Mouse (Mus musculus): ENCODE measurements around the gene Kif27. TPM values are rescaled to one million over a fixed set of nuclear protein-coding genes. Genes with fewer than 3 reads are reported as not detected.
"Not testable (repeated sequence)": the region's sequence is repeated elsewhere in the genome, so short reads cannot be mapped to it uniquely, and the experiment has no call there.

Kif27 gene
- polyA plus RNA-seq (2014; fragmentation: Nextera tagmentation; extraction: Ambion mirVana), result 2.7 and 3.1 TPM in 2 replicates

- ATAC-seq (ENCODE audit: low FRiP score) (peak; percentile 96), DNase-seq (ENCODE audit: low spot score) (peak; percentile 77)
- Histone ChIP-seq H3K9me3 (ENCODE audit: control insufficient read depth, low read length) (0 out of 2 replicates have a peak, but pooled peaks cover 4% of the 10 kb centered on the region), H3K4me3 (replicated peaks; ENCODE audit: low read length) (peak within 1 kb of the TSS; percentile 70), H3K27me3 (ENCODE audit: control insufficient read depth, insufficient read depth, low read length) (peaks cover 7% of the 10 kb centered on the region; the same call in 1 of the 2 replicates), H3K27ac (0 out of 2 replicates have a peak within 1 kb of the TSS, but pooled peaks have one; percentile 20), H3K36me3 (replicated peaks; ENCODE audit: control insufficient read depth, insufficient read depth) (no peaks in the 10 kb centered on the region), H3K9ac (peak within 1 kb of the TSS; percentile 69), H3K4me1 (replicated peaks; ENCODE audit: control insufficient read depth, insufficient read depth, low read length) (no peaks in the 10 kb centered on the region), H3K4me2 (replicated peaks) (peak within 1 kb of the TSS; percentile 88)
- 1% methylated on average over 72 of the region's 85 CpGs for WGBS
These were observed at the start of gene Kif27 for GRCm38 (mm10) chr13:58358629-58359303. Gene Kif27 (minus strand): TSS chr13:58359122.

- 8% methylated on average over 17 of the region's 17 CpGs for WGBS
- peak within 1 kb of the TSS; percentile 54 for H3K4me2 ChIP-seq (replicated peaks)
- DNase-seq (ENCODE audit: low spot score); H3K9me3 ChIP-seq (ENCODE audit: control insufficient read depth, low read length); ATAC-seq (ENCODE audit: low FRiP score); H3K27me3 ChIP-seq (ENCODE audit: control insufficient read depth, insufficient read depth, low read length): not testable (repeated sequence)
- peaks cover 13% of the 10 kb centered on the region for H3K36me3 ChIP-seq (replicated peaks; ENCODE audit: control insufficient read depth, insufficient read depth)
- peak within 1 kb of the TSS; percentile 100 for H3K27ac ChIP-seq
- H3K9ac ChIP-seq, result peak within 1 kb of the TSS; percentile 100
- peaks cover 14% of the 10 kb centered on the region; the same call in 1 of the 2 replicates for H3K4me1 ChIP-seq (replicated peaks; ENCODE audit: control insufficient read depth, insufficient read depth, low read length)
- H3K4me3 ChIP-seq (replicated peaks; ENCODE audit: low read length), result peak within 1 kb of the TSS; percentile 84
These were observed 44.3 kb upstream of the Kif27 start, which contains the start of gene Hnrnpk for GRCm38 (mm10) chr13:58403243-58403642. Gene Hnrnpk (minus strand): TSS chr13:58403343.

- Histone ChIP-seq H3K4me1 (replicated peaks; ENCODE audit: control insufficient read depth, insufficient read depth, low read length) (peaks cover 14% of the 10 kb centered on the region; the same call in 1 of the 2 replicates), H3K9ac (peak overlapping the region; percentile 100), H3K9me3 (ENCODE audit: control insufficient read depth, low read length) (no peaks in the 10 kb centered on the region), H3K27me3 (ENCODE audit: control insufficient read depth, insufficient read depth, low read length) (no peaks in the 10 kb centered on the region), H3K36me3 (replicated peaks; ENCODE audit: control insufficient read depth, insufficient read depth) (peaks cover 18% of the 10 kb centered on the region), H3K4me3 (replicated peaks; ENCODE audit: low read length) (peak overlapping the region; percentile 84), H3K27ac (peak overlapping the region; percentile 100), H3K4me2 (replicated peaks) (peak overlapping the region; percentile 54)
- ATAC-seq (ENCODE audit: low FRiP score) (peak; percentile 65), DNase-seq (ENCODE audit: low spot score) (no peak)
- WGBS, result 0% methylated on average over 24 of the region's 48 CpGs
These were observed 43.8 kb upstream of the Kif27 start for GRCm38 (mm10) chr13:58402744-58403110.

DNA sequence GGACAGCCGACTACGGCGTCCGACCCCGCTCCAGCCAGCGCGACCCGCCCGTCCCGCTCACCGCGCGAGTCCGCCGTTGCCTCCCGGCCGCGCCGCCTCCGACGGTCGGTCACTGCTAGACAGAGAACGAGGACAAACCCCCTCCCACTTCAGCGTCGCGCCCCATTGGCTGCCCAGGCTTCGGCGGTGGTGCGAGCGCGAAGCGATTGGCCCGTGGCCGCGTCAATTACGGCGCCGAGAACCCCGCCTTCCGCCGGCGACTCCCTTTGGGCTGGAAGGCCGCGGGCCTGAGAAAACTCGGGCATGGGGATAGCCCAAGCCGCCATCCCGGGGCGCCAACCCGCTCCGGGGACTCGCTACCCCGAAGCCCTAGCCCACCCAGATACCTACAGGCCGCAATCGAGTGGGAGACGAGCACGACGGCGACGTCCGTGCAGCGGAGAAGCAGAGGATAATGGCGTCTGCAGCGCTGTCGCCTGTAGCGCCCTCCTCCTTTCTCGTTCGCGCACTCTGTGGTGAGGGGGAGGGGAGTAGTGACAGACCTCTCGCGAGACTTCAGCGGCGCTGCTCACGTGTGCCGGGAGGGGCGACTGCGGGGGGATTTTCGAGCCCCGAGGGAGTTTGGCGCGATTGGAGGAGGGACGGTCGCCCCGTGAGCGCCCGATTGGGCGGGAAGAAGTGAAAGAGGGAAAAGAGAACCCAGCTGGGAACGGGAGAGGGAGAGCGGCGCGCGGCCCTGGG lies 43.3 kb upstream of the Kif27 start, which contains the start of gene Rmi1:
Gene Rmi1, plus strand, starts transcription at position 246 of the 741 bp plus-strand sequence.
- WGBS, result under 1% methylated on average over 72 of the region's 91 CpGs
- Histone ChIP-seq H3K4me2 (replicated peaks) (peak within 1 kb of the TSS; percentile 85), H3K36me3 (replicated peaks; ENCODE audit: control insufficient read depth, insufficient read depth) (peaks cover 20% of the 10 kb centered on the region), H3K4me1 (replicated peaks; ENCODE audit: control insufficient read depth, insufficient read depth, low read length) (peaks cover 14% of the 10 kb centered on the region; the same call in 1 of the 2 replicates), H3K4me3 (replicated peaks; ENCODE audit: low read length) (peak within 1 kb of the TSS; percentile 84), H3K27me3 (ENCODE audit: control insufficient read depth, insufficient read depth, low read length) (no peaks in the 10 kb centered on the region), H3K9ac (peak within 1 kb of the TSS; percentile 100), H3K9me3 (ENCODE audit: control insufficient read depth, low read length) (no peaks in the 10 kb centered on the region), H3K27ac (peak within 1 kb of the TSS; percentile 100)
- DNase-seq (ENCODE audit: low spot score) (peak; percentile 100), ATAC-seq (ENCODE audit: low FRiP score) (peak; percentile 95)

DNA sequence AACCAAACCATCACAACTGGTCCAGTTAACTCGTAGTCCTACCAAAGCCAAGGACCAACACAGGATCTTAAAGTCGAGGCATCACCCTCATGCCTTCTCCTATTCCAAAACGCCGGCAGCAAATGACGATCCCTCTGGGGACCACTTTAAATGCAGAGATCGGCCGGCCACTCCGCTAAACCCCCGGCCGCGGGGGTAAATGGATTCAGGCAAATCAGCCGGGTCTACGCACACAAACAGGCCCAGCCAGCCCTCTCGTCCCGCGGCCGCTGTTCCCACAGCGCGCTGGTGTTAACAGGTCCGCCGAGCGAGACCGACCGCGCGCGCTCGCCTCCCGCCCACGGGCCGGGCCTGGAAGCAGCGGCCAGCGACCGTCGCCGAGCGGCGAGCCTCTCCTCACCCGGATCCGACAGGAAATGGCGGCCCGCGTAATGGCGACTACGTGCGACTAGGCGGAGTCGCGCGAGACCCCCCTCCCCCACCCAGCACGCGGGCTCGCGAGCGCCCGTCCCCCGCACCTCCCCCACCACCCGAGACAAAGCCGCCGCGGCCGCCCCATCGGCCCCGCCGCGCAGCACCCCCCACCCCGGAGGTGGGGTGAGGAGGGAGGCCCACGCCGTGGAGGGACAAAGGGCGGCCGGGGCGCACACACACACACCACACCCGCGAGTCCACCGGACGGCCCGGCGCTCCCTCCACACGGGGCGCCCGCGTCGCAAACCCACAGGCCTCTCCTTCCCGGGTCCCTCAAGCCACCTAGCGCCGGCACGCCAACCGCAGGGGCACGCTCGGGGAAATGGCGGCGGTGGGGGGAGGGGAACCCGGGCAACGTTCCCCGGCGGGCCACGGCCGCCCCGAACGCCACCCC lies 42.4 kb upstream of the Kif27 start:
- WGBS, result under 1% methylated on average over 65 of the region's 100 CpGs
- H3K36me3 ChIP-seq (replicated peaks; ENCODE audit: control insufficient read depth, insufficient read depth), result peaks cover 28% of the 10 kb centered on the region
- peak; percentile 51 for ATAC-seq (ENCODE audit: low FRiP score)
- no peaks in the 10 kb centered on the region for H3K9me3 ChIP-seq (ENCODE audit: control insufficient read depth, low read length)
- no peaks in the 10 kb centered on the region for H3K27me3 ChIP-seq (ENCODE audit: control insufficient read depth, insufficient read depth, low read length)
- peak; percentile 79 for DNase-seq (ENCODE audit: low spot score)
- H3K27ac ChIP-seq, result peak overlapping the region; percentile 100
- peak overlapping the region; percentile 84 for H3K4me3 ChIP-seq (replicated peaks; ENCODE audit: low read length)
- H3K9ac ChIP-seq, result peak overlapping the region; percentile 100
- H3K4me2 ChIP-seq (replicated peaks), result peak overlapping the region; percentile 85
- peaks cover 14% of the 10 kb centered on the region; the same call in 1 of the 2 replicates for H3K4me1 ChIP-seq (replicated peaks; ENCODE audit: control insufficient read depth, insufficient read depth, low read length)

DNA sequence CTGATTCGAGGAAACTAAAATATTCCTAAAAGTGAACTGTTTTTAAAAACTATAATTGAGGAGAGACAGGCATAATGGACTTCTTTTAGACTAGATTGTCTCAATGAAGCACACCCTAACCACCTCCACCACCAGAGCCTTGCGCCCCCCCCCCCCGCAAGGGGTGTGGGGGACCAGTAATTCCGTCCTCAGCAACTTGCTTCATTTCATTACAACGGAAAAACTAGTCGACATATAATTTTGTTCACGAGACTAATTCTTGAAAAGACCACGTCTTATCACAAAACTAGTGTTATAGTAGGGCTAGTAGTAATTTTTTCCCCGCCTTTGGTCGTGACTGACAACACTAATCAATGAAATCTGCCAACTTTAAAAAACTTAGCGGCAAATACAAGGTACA lies 41.7 kb upstream of the Kif27 start:
- Histone ChIP-seq H3K27ac (no peak overlapping the region), H3K27me3 (ENCODE audit: control insufficient read depth, insufficient read depth, low read length) (no peaks in the 10 kb centered on the region), H3K4me3 (replicated peaks; ENCODE audit: low read length) (peak overlapping the region; percentile 84), H3K9ac (peak overlapping the region; percentile 100), H3K4me2 (replicated peaks) (peak overlapping the region; percentile 85), H3K4me1 (replicated peaks; ENCODE audit: control insufficient read depth, insufficient read depth, low read length) (peaks cover 14% of the 10 kb centered on the region; the same call in 1 of the 2 replicates), H3K9me3 (ENCODE audit: control insufficient read depth, low read length) (no peaks in the 10 kb centered on the region), H3K36me3 (replicated peaks; ENCODE audit: control insufficient read depth, insufficient read depth) (peaks cover 36% of the 10 kb centered on the region)
- ATAC-seq (ENCODE audit: low FRiP score) (no peak), DNase-seq (ENCODE audit: low spot score) (no peak)
- 2% methylated on average over 11 of the region's 11 CpGs for WGBS

- H3K4me2 ChIP-seq (replicated peaks), result no peak overlapping the region
- no peak for DNase-seq (ENCODE audit: low spot score)
- H3K9me3 ChIP-seq (ENCODE audit: control insufficient read depth, low read length), result no peaks in the 10 kb centered on the region
- 78% methylated on average over 13 of the region's 13 CpGs for WGBS
- no peaks in the 10 kb centered on the region for H3K27me3 ChIP-seq (ENCODE audit: control insufficient read depth, insufficient read depth, low read length)
- H3K36me3 ChIP-seq (replicated peaks; ENCODE audit: control insufficient read depth, insufficient read depth), result peaks cover 66% of the 10 kb centered on the region
- no peak overlapping the region for H3K9ac ChIP-seq
- peaks cover 14% of the 10 kb centered on the region; the same call in 1 of the 2 replicates for H3K4me1 ChIP-seq (replicated peaks; ENCODE audit: control insufficient read depth, insufficient read depth, low read length)
- ATAC-seq (ENCODE audit: low FRiP score), result no peak
- H3K27ac ChIP-seq, result no peak overlapping the region
- no peak overlapping the region for H3K4me3 ChIP-seq (replicated peaks; ENCODE audit: low read length)
These were observed 38.7 kb upstream of the Kif27 start for GRCm38 (mm10) chr13:58397651-58398050.

DNA sequence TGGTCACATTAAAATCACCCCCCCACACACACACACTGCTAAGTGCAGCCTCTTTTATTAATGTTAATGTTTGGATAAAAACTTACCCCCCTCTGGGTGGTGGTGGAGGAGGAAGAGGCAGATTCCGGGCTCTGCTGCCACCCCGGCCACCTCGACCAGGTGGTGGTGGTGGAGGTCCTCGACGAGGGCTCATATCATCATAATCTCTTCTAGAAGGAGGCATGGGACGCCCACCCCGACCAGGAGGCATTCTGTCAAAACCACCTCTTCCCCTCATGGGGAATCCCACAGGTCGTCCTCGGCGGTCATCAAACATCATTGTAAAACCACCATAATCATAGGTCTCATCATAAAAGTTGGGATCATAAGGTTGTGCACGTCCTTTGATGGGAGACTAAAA lies 35.5 kb upstream of the Kif27 start:
- not testable (repeated sequence) for H3K27ac ChIP-seq; H3K9me3 ChIP-seq (ENCODE audit: control insufficient read depth, low read length); H3K27me3 ChIP-seq (ENCODE audit: control insufficient read depth, insufficient read depth, low read length); H3K9ac ChIP-seq; DNase-seq (ENCODE audit: low spot score); H3K4me1 ChIP-seq (replicated peaks; ENCODE audit: control insufficient read depth, insufficient read depth, low read length); ATAC-seq (ENCODE audit: low FRiP score); H3K4me3 ChIP-seq (replicated peaks; ENCODE audit: low read length); H3K4me2 ChIP-seq (replicated peaks)
- peaks cover 89% of the 10 kb centered on the region for H3K36me3 ChIP-seq (replicated peaks; ENCODE audit: control insufficient read depth, insufficient read depth)
- WGBS, result 90% methylated on average over 11 of the region's 11 CpGs
